Mouse (Mus musculus): ENCODE data around the gene Slc25a16. TPM values are rescaled to one million over a fixed set of nuclear protein-coding genes. Genes with fewer than 3 reads are reported as not detected.
A peak's percentile ranks its signal among the peaks of the same experiment; 100 is the strongest.

The Slc25a16 gene
- polyA plus RNA-seq, 1 experiment from 2014 or later, result 9.4 TPM

DNA sequence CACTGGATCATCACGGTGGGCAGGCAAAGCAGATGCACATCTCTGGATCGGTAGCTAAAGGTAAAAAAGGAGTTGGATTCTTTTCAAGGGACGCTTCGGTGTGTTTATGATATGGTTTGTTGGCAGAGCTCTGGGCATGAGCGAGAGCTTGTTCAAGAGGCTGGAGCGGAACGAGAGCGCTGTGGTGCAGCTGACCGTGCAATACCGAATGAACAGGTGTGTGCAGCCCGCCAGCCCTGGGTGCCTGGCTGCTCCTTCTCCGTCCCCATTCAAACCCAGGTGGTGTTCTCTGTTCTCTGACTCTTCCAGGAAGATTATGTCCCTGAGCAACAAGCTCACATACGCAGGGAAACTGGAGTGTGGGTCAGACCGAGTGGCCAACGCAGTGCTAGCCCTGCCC, 45.9 kb downstream of the Slc25a16 start:
- ATAC-seq (ENCODE audit: low read depth), result no peak
- H3K9me3 ChIP-seq (replicated peaks), result no peaks in the 10 kb centered on the region
- H3K9ac ChIP-seq, result no peak overlapping the region
- no peaks in the 10 kb centered on the region for H3K27me3 ChIP-seq
- H3K4me1 ChIP-seq (replicated peaks), result peaks cover 3% of the 10 kb centered on the region; the same call in 1 of the 2 replicates
- 93% methylated on average over 15 of the region's 15 CpGs for WGBS (ENCODE audit: insufficient replicate concordance)
- H3K4me3 ChIP-seq (replicated peaks), result no peak overlapping the region
- H3K36me3 ChIP-seq, result peaks cover 95% of the 10 kb centered on the region
- no peak for DNase-seq
- no peak overlapping the region for H3K4me2 ChIP-seq
- no peak overlapping the region for H3K27ac ChIP-seq

DNA sequence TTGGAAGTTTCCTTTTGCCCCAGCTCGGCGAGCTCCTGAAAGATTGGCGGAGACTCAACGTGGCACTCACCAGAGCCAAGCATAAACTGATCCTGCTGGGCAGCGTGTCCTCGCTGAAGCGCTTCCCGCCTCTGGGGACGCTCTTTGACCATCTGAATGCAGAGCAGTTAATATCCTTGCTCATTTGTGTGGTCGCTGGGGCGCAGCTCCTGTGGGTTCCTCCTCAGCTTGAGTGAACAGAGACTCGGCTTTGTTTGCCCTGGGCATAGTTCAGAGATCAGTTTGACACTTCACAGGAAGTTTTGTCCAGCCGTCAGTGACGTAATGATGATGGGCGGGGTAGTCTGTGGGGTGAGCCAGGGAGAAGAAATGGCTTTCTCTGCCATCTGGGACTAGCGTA, 51.4 kb downstream of the Slc25a16 start:
- Histone ChIP-seq H3K4me2 (no peak overlapping the region), H3K9me3 (replicated peaks) (no peaks in the 10 kb centered on the region), H3K27ac (no peak overlapping the region), H3K27me3 (no peaks in the 10 kb centered on the region), H3K36me3 (peaks cover 86% of the 10 kb centered on the region), H3K4me1 (replicated peaks) (peaks cover 5% of the 10 kb centered on the region; the same call in 1 of the 2 replicates), H3K9ac (no peak overlapping the region), H3K4me3 (replicated peaks) (no peak overlapping the region)
- no peak for DNase-seq
- 80% methylated on average over 16 of the region's 16 CpGs for WGBS (ENCODE audit: insufficient replicate concordance)
- ATAC-seq (ENCODE audit: low read depth), result peak; percentile 21; the same call in 1 of the 2 replicates

DNA sequence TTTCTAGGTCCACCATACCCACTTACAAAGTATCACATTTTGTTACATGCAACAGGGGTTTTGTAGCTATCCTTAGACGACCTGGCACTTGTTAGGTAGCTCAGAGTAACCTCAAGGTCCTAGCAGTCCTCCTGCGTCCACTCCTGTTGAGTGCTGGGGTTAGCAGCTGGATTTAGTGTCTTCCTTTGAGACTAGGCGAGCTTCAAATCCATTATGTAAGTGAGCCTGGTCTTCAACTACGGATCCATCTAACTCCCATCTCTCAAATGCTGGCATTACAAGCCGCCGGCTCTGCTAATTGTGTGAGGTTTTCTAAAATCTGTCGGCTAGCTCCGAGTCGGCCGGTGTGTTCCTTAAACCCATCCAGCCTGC, 59.2 kb downstream of the Slc25a16 start:
- Histone ChIP-seq H3K4me3 (replicated peaks) (peak overlapping the region; percentile 86), H3K36me3 (peaks cover 15% of the 10 kb centered on the region), H3K9ac (peak overlapping the region; percentile 84; the same call in 1 of the 2 replicates), H3K9me3 (replicated peaks) (no peaks in the 10 kb centered on the region), H3K4me1 (replicated peaks) (peaks cover 17% of the 10 kb centered on the region), H3K4me2 (peak overlapping the region; percentile 98), H3K27me3 (no peaks in the 10 kb centered on the region), H3K27ac (no peak overlapping the region)
- no peak for DNase-seq
- 17% methylated on average over 10 of the region's 10 CpGs for WGBS (ENCODE audit: insufficient replicate concordance)
- ATAC-seq (ENCODE audit: low read depth), result no peak

DNA sequence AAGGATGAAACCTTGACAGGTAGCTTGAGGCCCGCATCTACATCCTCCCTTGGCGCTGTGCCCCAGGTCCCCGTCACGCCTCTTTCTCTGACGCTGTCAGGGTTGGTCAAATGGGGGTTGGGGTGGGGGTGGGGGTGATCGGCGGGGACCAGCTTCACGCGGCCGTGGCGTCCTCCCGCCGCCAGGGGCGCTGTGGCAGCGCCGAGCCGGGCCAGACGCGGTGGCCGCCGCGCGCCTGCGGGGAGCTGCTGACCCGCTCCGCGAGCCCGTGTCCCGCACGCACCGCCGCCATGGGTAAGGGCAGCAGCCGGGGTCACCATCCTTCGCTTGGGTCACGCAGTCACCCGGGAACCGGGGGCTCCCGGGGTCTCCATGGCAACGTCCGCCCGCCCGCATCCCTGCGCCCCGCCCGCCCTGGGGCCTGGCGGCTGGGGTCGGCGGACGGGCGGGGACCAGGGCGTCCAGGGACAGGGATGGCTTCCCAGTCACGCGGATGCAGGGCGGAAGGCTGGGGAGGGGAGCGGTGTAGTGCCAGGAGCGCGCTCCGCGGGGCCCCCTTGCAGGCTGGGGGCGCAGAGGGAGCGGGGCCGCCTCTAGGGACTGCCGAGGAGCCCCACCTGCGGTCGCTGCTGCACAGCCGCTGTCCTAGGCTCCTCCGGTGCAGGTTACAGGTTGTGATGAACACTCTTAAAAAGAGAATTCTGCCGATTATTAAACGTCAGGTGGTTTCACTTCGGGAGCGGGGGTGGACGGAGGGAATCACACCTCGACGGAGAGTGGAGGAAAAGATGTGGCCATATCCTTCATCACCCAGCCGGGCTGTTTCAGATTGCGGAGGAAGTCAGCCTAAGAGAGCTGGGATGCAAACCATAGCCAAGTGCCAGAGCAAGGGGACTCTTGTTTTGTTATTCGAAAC, 59.9 kb downstream of the Slc25a16 start, which contains the start of gene Rufy2:
Rufy2 (plus strand) TSS at position 185 of the 916 bp plus-strand sequence.
- H3K4me3 ChIP-seq (replicated peaks), result peak within 1 kb of the TSS; percentile 86
- H3K27ac ChIP-seq, result no peak within 1 kb of the TSS
- no peaks in the 10 kb centered on the region for H3K27me3 ChIP-seq
- DNase-seq (peak; percentile 59), ATAC-seq (ENCODE audit: low read depth) (peak; percentile 75)
- no peaks in the 10 kb centered on the region for H3K9me3 ChIP-seq (replicated peaks)
- peaks cover 9% of the 10 kb centered on the region for H3K36me3 ChIP-seq
- peak within 1 kb of the TSS; percentile 98 for H3K4me2 ChIP-seq
- H3K4me1 ChIP-seq (replicated peaks), result peaks cover 17% of the 10 kb centered on the region
- WGBS (ENCODE audit: insufficient replicate concordance), result under 1% methylated on average over 77 of the region's 77 CpGs
- peak within 1 kb of the TSS; percentile 84 for H3K9ac ChIP-seq

DNA sequence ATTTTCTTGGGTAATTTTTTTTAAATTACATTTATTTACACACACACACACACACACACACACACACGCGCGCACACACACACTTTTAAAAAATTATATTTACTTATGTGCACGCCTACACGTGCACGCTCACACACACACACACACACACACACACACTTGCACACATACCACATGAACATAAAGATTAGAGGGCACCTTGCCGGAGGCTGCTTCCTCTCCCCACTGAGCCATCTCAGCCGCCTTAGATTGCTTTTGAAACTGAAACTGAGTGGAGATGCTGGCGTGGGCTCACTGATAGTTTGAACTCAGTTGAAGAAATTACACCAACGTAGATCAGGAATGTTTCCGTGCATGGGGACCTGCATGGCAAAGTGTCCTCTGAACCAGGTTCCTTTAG, 63.6 kb downstream of the Slc25a16 start:
- H3K27me3 ChIP-seq, result no peaks in the 10 kb centered on the region
- H3K4me3 ChIP-seq (replicated peaks), result no peak overlapping the region
- H3K4me1 ChIP-seq (replicated peaks), result peaks cover 15% of the 10 kb centered on the region
- ATAC-seq (ENCODE audit: low read depth), result no peak
- H3K9ac ChIP-seq, result no peak overlapping the region
- no peaks in the 10 kb centered on the region for H3K9me3 ChIP-seq (replicated peaks)
- WGBS (ENCODE audit: insufficient replicate concordance), result 78% methylated on average over 11 of the region's 11 CpGs
- H3K4me2 ChIP-seq, result no peak overlapping the region
- DNase-seq, result no peak
- no peaks in the 10 kb centered on the region for H3K36me3 ChIP-seq
- H3K27ac ChIP-seq, result no peak overlapping the region

DNA sequence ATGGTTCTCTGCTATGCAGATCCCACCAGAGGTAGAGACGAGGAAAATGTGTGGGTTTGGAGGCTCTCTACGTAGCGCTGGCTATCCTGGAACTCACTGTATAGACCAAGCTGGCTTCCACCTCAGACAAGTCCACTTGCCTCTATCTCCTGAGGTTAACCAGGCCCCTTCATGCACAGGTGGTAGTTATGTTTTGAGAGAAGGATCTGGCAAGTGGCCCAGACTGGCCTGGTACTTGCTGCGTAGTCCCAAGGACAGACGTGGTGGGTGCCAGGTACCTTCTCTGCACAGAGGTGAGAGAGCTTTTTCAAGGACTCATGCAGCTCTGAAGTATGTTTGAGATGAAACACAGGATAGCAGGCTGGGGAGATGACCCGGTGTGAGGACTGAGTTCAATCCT, 64.1 kb downstream of the Slc25a16 start:
- H3K9ac ChIP-seq, result no peak overlapping the region
- H3K9me3 ChIP-seq (replicated peaks), result no peaks in the 10 kb centered on the region
- H3K4me1 ChIP-seq (replicated peaks), result peaks cover 14% of the 10 kb centered on the region
- WGBS (ENCODE audit: insufficient replicate concordance), result 75% methylated on average over 6 of the region's 6 CpGs
- DNase-seq, result no peak
- no peak overlapping the region for H3K4me2 ChIP-seq
- no peak overlapping the region for H3K27ac ChIP-seq
- no peaks in the 10 kb centered on the region for H3K27me3 ChIP-seq
- ATAC-seq (ENCODE audit: low read depth), result no peak
- H3K4me3 ChIP-seq (replicated peaks), result no peak overlapping the region
- no peaks in the 10 kb centered on the region for H3K36me3 ChIP-seq

DNA sequence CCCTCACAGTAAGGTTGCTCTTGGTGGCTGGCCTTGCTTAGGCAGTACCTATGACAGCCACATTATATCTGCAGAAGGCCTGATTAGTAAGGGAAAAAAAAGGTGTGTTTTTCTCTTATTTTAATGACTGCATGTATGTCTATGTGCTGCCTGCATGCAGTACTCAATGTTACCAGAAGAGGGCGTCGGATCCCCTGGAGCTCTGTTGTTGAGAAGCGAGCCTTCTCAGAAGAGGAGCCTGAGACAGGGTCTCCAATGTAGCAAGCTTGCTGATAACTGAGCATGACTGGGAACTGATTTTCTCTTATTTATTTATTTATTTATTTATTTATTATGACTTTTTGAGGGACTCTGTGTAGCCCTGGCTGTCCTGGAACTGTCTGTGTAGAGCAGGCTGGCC, 66.9 kb downstream of the Slc25a16 start:
- no peaks in the 10 kb centered on the region for H3K4me1 ChIP-seq (replicated peaks)
- WGBS (ENCODE audit: insufficient replicate concordance), result 15% methylated on average over 3 of the region's 3 CpGs
- ATAC-seq (ENCODE audit: low read depth) (no peak), DNase-seq (peak; percentile 42)
- H3K4me2 ChIP-seq, result no peak overlapping the region
- no peaks in the 10 kb centered on the region for H3K27me3 ChIP-seq
- no peaks in the 10 kb centered on the region for H3K9me3 ChIP-seq (replicated peaks)
- no peak overlapping the region for H3K4me3 ChIP-seq (replicated peaks)
- H3K9ac ChIP-seq, result no peak overlapping the region
- 0 out of 2 replicates have a peak, but pooled peaks cover 2% of the 10 kb centered on the region for H3K36me3 ChIP-seq
- no peak overlapping the region for H3K27ac ChIP-seq

DNA sequence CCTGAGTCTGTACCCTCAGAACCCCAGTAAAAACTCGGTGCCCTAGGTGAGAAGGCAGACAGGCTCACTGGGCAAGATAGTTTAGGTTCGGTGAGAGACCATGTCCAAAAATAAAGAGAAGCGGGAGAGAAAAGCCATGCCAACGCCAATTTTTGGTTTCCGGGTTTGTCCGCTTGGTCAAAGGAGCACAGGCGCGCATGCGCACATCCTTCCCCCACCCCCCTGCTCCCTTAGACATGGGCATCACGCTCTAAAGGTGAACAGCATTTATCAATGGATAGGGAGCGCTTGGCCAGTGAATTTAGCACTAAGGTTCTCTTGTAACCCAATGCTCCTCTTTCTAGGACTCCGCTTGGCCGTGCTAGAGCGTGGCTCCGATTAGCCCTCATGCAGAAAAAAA, 70.2 kb downstream of the Slc25a16 start:
- H3K36me3 ChIP-seq, result 0 out of 2 replicates have a peak, but pooled peaks cover 3% of the 10 kb centered on the region
- H3K4me3 ChIP-seq (replicated peaks), result no peak overlapping the region
- no peak overlapping the region for H3K27ac ChIP-seq
- 86% methylated on average over 15 of the region's 15 CpGs for WGBS (ENCODE audit: insufficient replicate concordance)
- no peaks in the 10 kb centered on the region for H3K27me3 ChIP-seq
- DNase-seq (no peak), ATAC-seq (ENCODE audit: low read depth) (no peak)
- H3K9me3 ChIP-seq (replicated peaks), result no peaks in the 10 kb centered on the region
- no peak overlapping the region for H3K4me2 ChIP-seq
- no peak overlapping the region for H3K9ac ChIP-seq
- H3K4me1 ChIP-seq (replicated peaks), result no peaks in the 10 kb centered on the region

DNA sequence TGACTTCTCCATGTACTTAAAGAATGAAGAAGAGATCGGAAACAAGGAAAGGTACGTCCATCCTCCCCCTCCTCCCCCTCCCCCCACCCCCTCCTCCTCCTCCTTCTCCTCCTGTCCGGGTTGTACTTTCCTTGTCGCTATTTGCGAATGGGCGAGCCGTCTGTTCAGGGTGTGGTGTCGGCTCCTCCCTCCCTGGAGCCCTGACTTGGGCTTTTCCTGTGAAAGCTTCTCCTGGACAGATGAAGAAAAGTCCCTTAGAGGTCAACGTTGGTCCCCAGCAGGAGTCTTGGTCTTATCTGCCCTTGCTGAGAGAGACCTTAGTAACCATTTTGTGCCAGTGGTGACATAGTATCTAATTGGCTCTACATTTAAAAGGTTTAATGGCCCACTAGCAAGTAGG, 73.6 kb downstream of the Slc25a16 start:
- no peaks in the 10 kb centered on the region for H3K27me3 ChIP-seq
- no peak overlapping the region for H3K27ac ChIP-seq
- no peak overlapping the region for H3K4me2 ChIP-seq
- ATAC-seq (ENCODE audit: low read depth) (no peak), DNase-seq (no peak)
- 79% methylated on average over 6 of the region's 9 CpGs for WGBS (ENCODE audit: insufficient replicate concordance)
- H3K9ac ChIP-seq, result no peak overlapping the region
- no peaks in the 10 kb centered on the region for H3K4me1 ChIP-seq (replicated peaks)
- no peaks in the 10 kb centered on the region for H3K9me3 ChIP-seq (replicated peaks)
- H3K4me3 ChIP-seq (replicated peaks), result no peak overlapping the region
- peaks cover 16% of the 10 kb centered on the region for H3K36me3 ChIP-seq

Other genes with a start within 250 kb of the Slc25a16 start
- 0.30 and 0.42 TPM in 2 replicates for gene Stox1, start 194.5 kb upstream of the Slc25a16 start, polyA plus RNA-seq (2015; fragmentation: Nextera tagmentation; extraction: Ambion mirVana)
- gene Ccar1, start 128.3 kb upstream of the Slc25a16 start, polyA plus RNA-seq (2015; fragmentation: Nextera tagmentation; extraction: Ambion mirVana), result 56.2 and 68.4 TPM in 2 replicates
- 1.5 and 2.4 TPM in 2 replicates for gene Tet1, start 11.6 kb upstream of the Slc25a16 start, polyA plus RNA-seq (2015; fragmentation: Nextera tagmentation; extraction: Ambion mirVana)
- gene Dna2, start 26.4 kb downstream of the Slc25a16 start, polyA plus RNA-seq (2015; fragmentation: Nextera tagmentation; extraction: Ambion mirVana), result 29.4 and 37.1 TPM in 2 replicates
- 2.7 and 3.0 TPM in 2 replicates for gene Rufy2, start 59.6 kb downstream of the Slc25a16 start, polyA plus RNA-seq (2015; fragmentation: Nextera tagmentation; extraction: Ambion mirVana)
- 25.5 and 29.9 TPM in 2 replicates for gene Hnrnph3, start 103.6 kb downstream of the Slc25a16 start, polyA plus RNA-seq (2015; fragmentation: Nextera tagmentation; extraction: Ambion mirVana)
- 1.6 and 1.8 TPM in 2 replicates for gene Pbld2, start 103.7 kb downstream of the Slc25a16 start, polyA plus RNA-seq (2015; fragmentation: Nextera tagmentation; extraction: Ambion mirVana)
- gene Pbld1, start 139.5 kb downstream of the Slc25a16 start, polyA plus RNA-seq (2015; fragmentation: Nextera tagmentation; extraction: Ambion mirVana), result 3.0 and 3.1 TPM in 2 replicates
- not detected in 2 replicates for gene Atoh7, start 179.0 kb downstream of the Slc25a16 start, polyA plus RNA-seq (2015; fragmentation: Nextera tagmentation; extraction: Ambion mirVana)

Measured in liver, embryonic 13.5 days (tissue).